Mouse (Mus musculus): ENCODE results near the gene Chpf2. TPM values are rescaled to one million over a fixed set of nuclear protein-coding genes. Genes with fewer than 3 reads are reported as not detected.

Gene Chpf2
- polyA plus RNA-seq, 1 experiment, result 31.5 TPM

- H3K4me1 ChIP-seq (ENCODE audit: control insufficient read depth, insufficient read depth, low read length), result no peaks in the 10 kb centered on the region
- H3K4me3 ChIP-seq (ENCODE audit: insufficient read depth, low read length), result no peak overlapping the region
- TF ChIP-seq POLR2A (IDR thresholded peaks at IDR 0.05; ENCODE audit: borderline replicate concordance, low read depth, low read length) (no peak), CTCF (IDR thresholded peaks at IDR 0.05; ENCODE audit: low read depth, low read length) (no peak)
- H3K27ac ChIP-seq (ENCODE audit: insufficient read depth, low read depth, low read length), result no peak overlapping the region
Observed at GRCm38 (mm10) chr5:24638131-24638530, 51.6 kb downstream of the Chpf2 start.

- H3K4me1 ChIP-seq (ENCODE audit: control insufficient read depth, insufficient read depth, low read length), result no peaks in the 10 kb centered on the region
- no peak overlapping the region for H3K27ac ChIP-seq (ENCODE audit: insufficient read depth, low read depth, low read length)
- no peak for TF ChIP-seq CTCF (IDR thresholded peaks at IDR 0.05; ENCODE audit: low read depth, low read length)
- TF ChIP-seq POLR2A (IDR thresholded peaks at IDR 0.05; ENCODE audit: borderline replicate concordance, low read depth, low read length), result no peak
- H3K4me3 ChIP-seq (ENCODE audit: insufficient read depth, low read length), result no peak overlapping the region
Observed at GRCm38 (mm10) chr5:24639081-24639480, 52.5 kb downstream of the Chpf2 start.

Other genes starting within 250 kb of the Chpf2 start
- not detected in 2 replicates for gene Kcnh2, start 235.1 kb upstream of the Chpf2 start, polyA plus RNA-seq (2012; ENCODE audit: insufficient read depth, insufficient read length, missing spikeins)
- not detected in 2 replicates for gene Nos3, start 221.9 kb upstream of the Chpf2 start, polyA plus RNA-seq (2012; ENCODE audit: insufficient read depth, insufficient read length, missing spikeins)
- 0.39 and 1.1 TPM in 2 replicates for gene Atg9b, start 194.6 kb upstream of the Chpf2 start, polyA plus RNA-seq (2012; ENCODE audit: insufficient read depth, insufficient read length, missing spikeins)
- gene Abcb8, start 193.1 kb upstream of the Chpf2 start, polyA plus RNA-seq (2012; ENCODE audit: insufficient read depth, insufficient read length, missing spikeins), result 16.8 and 24.1 TPM in 2 replicates
- not detected in 2 replicates for gene Asic3, start 173.3 kb upstream of the Chpf2 start, polyA plus RNA-seq (2012; ENCODE audit: insufficient read depth, insufficient read length, missing spikeins)
- gene Cdk5, start 163.2 kb upstream of the Chpf2 start, polyA plus RNA-seq (2012; ENCODE audit: insufficient read depth, insufficient read length, missing spikeins), result 55.5 and 59.9 TPM in 2 replicates
- gene Slc4a2, start 162.9 kb upstream of the Chpf2 start, polyA plus RNA-seq (2012; ENCODE audit: insufficient read depth, insufficient read length, missing spikeins), result 41.8 and 45.1 TPM in 2 replicates
- 46.3 and 49.0 TPM in 2 replicates for gene Fastk, start 141.5 kb upstream of the Chpf2 start, polyA plus RNA-seq (2012; ENCODE audit: insufficient read depth, insufficient read length, missing spikeins)
- gene Tmub1, start 138.9 kb upstream of the Chpf2 start, polyA plus RNA-seq (2012; ENCODE audit: insufficient read depth, insufficient read length, missing spikeins), result 7.9 and 12.7 TPM in 2 replicates
- 75.2 and 77.7 TPM in 2 replicates for gene Agap3, start 134.6 kb upstream of the Chpf2 start, polyA plus RNA-seq (2012; ENCODE audit: insufficient read depth, insufficient read length, missing spikeins)
- gene Gbx1, start 59.5 kb upstream of the Chpf2 start, polyA plus RNA-seq (2012; ENCODE audit: insufficient read depth, insufficient read length, missing spikeins), result not detected in 2 replicates
- 0.64 and 1.4 TPM in 2 replicates for gene Asb10, start 45.8 kb upstream of the Chpf2 start, polyA plus RNA-seq (2012; ENCODE audit: insufficient read depth, insufficient read length, missing spikeins)
- not detected in 2 replicates for gene 4931409K22Rik, start 29.9 kb upstream of the Chpf2 start, polyA plus RNA-seq (2012; ENCODE audit: insufficient read depth, insufficient read length, missing spikeins)
- gene Abcf2, start 9.3 kb upstream of the Chpf2 start, polyA plus RNA-seq (2012; ENCODE audit: insufficient read depth, insufficient read length, missing spikeins), result 32.7 and 34.5 TPM in 2 replicates
- not detected in 2 replicates for gene Smarcd3, start 37.7 kb downstream of the Chpf2 start, polyA plus RNA-seq (2012; ENCODE audit: insufficient read depth, insufficient read length, missing spikeins)
- 65.2 and 67.4 TPM in 2 replicates for gene Nub1, start 98.8 kb downstream of the Chpf2 start, polyA plus RNA-seq (2012; ENCODE audit: insufficient read depth, insufficient read length, missing spikeins)
- gene Wdr86, start 144.0 kb downstream of the Chpf2 start, polyA plus RNA-seq (2012; ENCODE audit: insufficient read depth, insufficient read length, missing spikeins), result not detected in 2 replicates
- not detected in 2 replicates for gene Crygn, start 171.3 kb downstream of the Chpf2 start, polyA plus RNA-seq (2012; ENCODE audit: insufficient read depth, insufficient read length, missing spikeins)